Mouse (Mus musculus): ENCODE results near the gene Chrne.

DNA sequence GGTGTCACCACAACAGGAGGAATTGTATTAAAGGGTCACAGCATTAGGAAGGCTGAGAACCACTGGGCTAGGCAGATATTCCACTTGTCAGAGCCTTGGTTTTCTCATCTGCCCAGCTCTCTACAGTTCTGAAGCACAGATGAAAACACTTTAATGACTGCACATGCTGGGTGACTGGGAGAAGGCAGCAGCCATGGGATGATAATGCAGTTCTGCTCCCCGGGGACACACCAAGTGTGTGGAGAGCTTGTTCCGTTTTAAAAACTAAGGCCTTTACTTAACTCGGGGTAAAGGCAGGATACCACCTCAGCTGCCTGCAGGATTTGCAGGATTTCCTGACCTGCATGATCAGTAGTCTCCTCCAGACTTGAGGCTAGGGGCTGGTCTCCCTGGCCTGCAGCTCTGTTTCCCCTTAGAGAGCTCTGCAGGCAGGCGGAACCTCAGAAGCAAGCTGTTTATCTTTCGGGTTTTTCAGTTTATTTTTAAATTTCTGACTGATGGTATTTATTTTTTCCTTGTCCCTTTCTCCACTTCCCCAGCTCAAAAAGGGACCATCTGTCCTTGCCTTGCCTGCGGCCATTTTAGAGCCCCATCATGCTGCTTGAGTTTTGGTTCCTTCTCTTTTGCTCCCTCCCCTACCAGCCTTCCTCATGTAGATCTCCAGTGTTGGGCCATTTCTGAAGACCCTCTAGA lies 35.8 kb downstream of the Chrne start:
- TF ChIP-seq CTCF (IDR thresholded peaks at IDR 0.05; ENCODE audit: low read depth) (no peak), EP300 (optimal IDR thresholded peaks at IDR 0.05) (no peak)

All from stomach, postnatal 0 days (tissue).